Mouse (Mus musculus) kidney, postnatal 0 days (tissue): ENCODE measurements at regions not wholly inside any gene's neighbourhood (a gene's known extent, or its start where the extent isn't known, plus 50 kb on each side); places are given as distances from the start of the nearest gene placed in this dataset.

Source experiments
- ATAC-seq: fragments of 200-750 bp; cut with Nextera tagmentation; replicated peaks from 2 replicates; pipeline ENCODE4 v1.8.0; 2017; ENCODE audit warnings: low read depth, moderate number of reproducible peaks, moderate TSS enrichment, moderate library complexity; ENCODE audit not compliant: low FRiP score
- DNase-seq: peaks from one replicate; pipeline ENCODE4 v3.0.0-alpha.2; 2016; ENCODE audit warnings: low spot score
- H3K27ac ChIP-seq: fragments of 300-500 bp; sonication (generic); 2 replicates; pipeline ENCODE4 v1.5.1; 2014; ENCODE audit warnings: mild to moderate bottlenecking
- H3K27me3 ChIP-seq: fragments of 300-500 bp; sonication (generic); 2 replicates; pipeline ENCODE4 v1.6.1; 2014; ENCODE audit warnings: low read length, mixed read lengths; ENCODE audit not compliant: insufficient read depth
- H3K36me3 ChIP-seq: fragments of 300-500 bp; sonication (generic); 2 replicates; pipeline ENCODE4 v1.6.1; 2014; ENCODE audit warnings: low read length, mixed read lengths; ENCODE audit not compliant: insufficient read depth
- H3K4me1 ChIP-seq: fragments of 300-500 bp; sonication (generic); replicated peaks from 2 replicates; pipeline ENCODE4 v1.6.1; 2014; ENCODE audit warnings: antibody characterized with exemption, low read length, mixed read lengths; ENCODE audit not compliant: insufficient read depth
- H3K4me2 ChIP-seq: fragments of 300-500 bp; sonication (generic); 2 replicates; pipeline ENCODE4 v1.6.1; 2014; ENCODE audit warnings: mild to moderate bottlenecking, low read length, moderate library complexity, mixed read lengths
- H3K4me3 ChIP-seq: fragments of 300-500 bp; sonication (generic); replicated peaks from 2 replicates; pipeline ENCODE4 v1.5.1; 2014; ENCODE audit warnings: low read depth, low read length
- H3K9ac ChIP-seq: fragments of 300-500 bp; sonication (generic); 2 replicates; pipeline ENCODE4 v1.6.1; 2014; ENCODE audit warnings: low read depth, low read length
- H3K9me3 ChIP-seq: fragments of 300-500 bp; sonication (generic); replicated peaks from 2 replicates; pipeline ENCODE4 v1.6.1; 2016; ENCODE audit warnings: low read length, inconsistent platforms, mixed read lengths
- CTCF ChIP-seq: IDR thresholded peaks from 2 replicates; pipeline ENCODE4 v1.5.1; 2016; ENCODE audit warnings: antibody characterized with exemption, low read depth, mild to moderate bottlenecking, moderate library complexity
- WGBS: fragments of 180-500 bp; shearing (Covaris S2); extraction: QIAGEN DNeasy Blood & Tissue Kit; methylation state at CpG from one replicate; pipeline ENCODE4 v1.1.7; 2014; 5-methylcytosine and 5-hydroxymethylcytosine counted together

DNA sequence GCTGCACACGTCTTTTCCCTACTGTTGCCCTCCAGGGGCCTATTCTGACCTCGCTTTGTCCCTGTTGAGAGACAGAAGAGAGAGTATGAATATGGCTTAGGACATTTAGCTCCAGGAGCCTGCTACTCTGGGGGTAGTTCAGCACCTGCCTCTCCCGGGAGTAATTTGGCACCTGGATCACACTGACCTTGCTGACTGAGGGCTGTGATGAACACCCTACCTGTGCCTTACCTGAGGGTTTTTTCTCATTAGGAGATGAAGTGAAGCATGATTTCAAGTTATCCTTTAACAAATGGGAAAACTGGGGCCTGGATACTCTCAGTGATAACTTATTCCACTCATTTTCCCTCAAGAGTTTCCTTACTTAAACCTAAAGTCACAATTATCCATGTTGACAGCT is 721.2 kb upstream of the Nr2f1 start:
- DNase-seq (no peak), ATAC-seq (no peak)
- no peaks in the 10 kb centered on the region for H3K4me1 ChIP-seq
- H3K4me3 ChIP-seq: no peak overlapping the region
- H3K36me3 ChIP-seq: no peaks in the 10 kb centered on the region
- H3K27me3 ChIP-seq: no peaks in the 10 kb centered on the region
- no peak overlapping the region for H3K4me2 ChIP-seq
- WGBS: 50% methylated on average over 3 of the region's 3 CpGs
- TF ChIP-seq CTCF: no peak
- no peak overlapping the region for H3K27ac ChIP-seq
- H3K9me3 ChIP-seq: no peaks in the 10 kb centered on the region
- no peak overlapping the region for H3K9ac ChIP-seq

DNA sequence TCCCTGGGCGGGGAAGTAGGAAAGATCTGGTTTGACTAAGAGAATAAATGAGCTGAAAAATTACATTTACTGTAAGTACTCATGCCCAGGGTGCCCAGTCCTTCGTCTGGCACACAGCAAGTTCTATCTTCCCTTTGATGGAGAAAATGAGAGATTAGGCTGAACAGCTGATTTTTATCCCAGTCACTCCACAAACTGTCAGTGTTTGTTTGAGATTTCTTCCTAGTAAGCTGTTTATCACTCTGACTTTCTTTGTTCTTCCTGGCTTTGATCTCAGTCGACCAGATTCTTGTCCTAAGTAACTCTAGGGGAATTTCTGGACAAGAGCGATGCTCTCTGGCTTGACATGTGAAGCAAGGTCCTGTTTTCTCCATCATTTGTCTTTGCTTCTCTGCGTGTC is 710.3 kb upstream of the Nr2f1 start:
- no peak overlapping the region for H3K9ac ChIP-seq
- DNase-seq: peak; percentile 10
- no peaks in the 10 kb centered on the region for H3K27me3 ChIP-seq
- no peak overlapping the region for H3K4me2 ChIP-seq
- H3K9me3 ChIP-seq: no peaks in the 10 kb centered on the region
- no peak overlapping the region for H3K27ac ChIP-seq
- ATAC-seq: no peak
- H3K4me1 ChIP-seq: no peaks in the 10 kb centered on the region
- H3K36me3 ChIP-seq: no peaks in the 10 kb centered on the region
- no peak for TF ChIP-seq CTCF
- 25% methylated on average over 5 of the region's 5 CpGs for WGBS
- no peak overlapping the region for H3K4me3 ChIP-seq

DNA sequence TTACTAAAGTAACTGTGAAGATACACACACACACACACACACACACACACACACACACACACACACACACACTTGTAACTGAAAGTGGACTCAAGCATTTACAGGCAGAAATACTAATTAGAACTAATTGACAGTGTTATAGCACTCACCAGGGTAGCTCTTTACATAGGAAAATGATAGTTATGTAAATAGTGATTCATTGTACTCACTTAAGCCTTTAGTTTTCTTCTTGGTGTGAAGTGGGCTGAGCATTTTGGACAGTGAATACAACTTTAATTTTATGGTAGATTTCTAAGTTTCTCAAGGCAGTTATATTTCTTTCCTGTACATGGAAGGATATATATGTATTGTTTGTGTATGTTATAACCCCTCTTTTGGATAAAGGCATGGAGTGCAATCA is 704.5 kb upstream of the Nr2f1 start:
- TF ChIP-seq CTCF: no peak
- no peak overlapping the region for H3K4me3 ChIP-seq
- H3K4me1 ChIP-seq: no peaks in the 10 kb centered on the region
- no peaks in the 10 kb centered on the region for H3K27me3 ChIP-seq
- no peak for DNase-seq
- no peak overlapping the region for H3K9ac ChIP-seq
- H3K9me3 ChIP-seq: no peaks in the 10 kb centered on the region
- no peak for ATAC-seq
- H3K36me3 ChIP-seq: no peaks in the 10 kb centered on the region
- H3K27ac ChIP-seq: no peak overlapping the region
- no peak overlapping the region for H3K4me2 ChIP-seq

DNA sequence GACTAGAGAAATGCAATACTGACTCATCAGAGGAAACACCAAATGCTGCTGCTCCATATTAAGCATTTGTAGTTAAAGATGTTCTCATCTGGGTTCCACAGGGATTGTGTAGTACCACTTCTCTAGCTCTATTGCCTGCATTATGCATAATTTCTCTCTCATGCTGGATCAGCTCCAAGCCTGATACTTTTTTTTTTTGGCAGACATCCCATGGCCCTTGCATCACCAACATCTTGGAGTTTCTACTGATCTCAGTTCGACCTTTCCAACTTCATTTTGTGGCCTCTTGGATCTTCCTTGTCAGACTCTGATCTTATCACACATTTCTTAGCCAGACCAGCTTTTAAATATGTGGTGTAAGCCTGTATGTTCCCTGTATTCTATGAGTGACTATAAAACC is 701.1 kb upstream of the Nr2f1 start:
- Histone ChIP-seq H3K4me1 (no peaks in the 10 kb centered on the region), H3K36me3 (no peaks in the 10 kb centered on the region), H3K27ac (no peak overlapping the region), H3K9me3 (no peaks in the 10 kb centered on the region), H3K4me3 (no peak overlapping the region), H3K9ac (no peak overlapping the region), H3K27me3 (no peaks in the 10 kb centered on the region), H3K4me2 (no peak overlapping the region)
- no peak for ATAC-seq
- DNase-seq: no peak
- WGBS: 75% methylated on average over 1 of the region's 1 CpGs
- TF ChIP-seq CTCF: no peak

DNA sequence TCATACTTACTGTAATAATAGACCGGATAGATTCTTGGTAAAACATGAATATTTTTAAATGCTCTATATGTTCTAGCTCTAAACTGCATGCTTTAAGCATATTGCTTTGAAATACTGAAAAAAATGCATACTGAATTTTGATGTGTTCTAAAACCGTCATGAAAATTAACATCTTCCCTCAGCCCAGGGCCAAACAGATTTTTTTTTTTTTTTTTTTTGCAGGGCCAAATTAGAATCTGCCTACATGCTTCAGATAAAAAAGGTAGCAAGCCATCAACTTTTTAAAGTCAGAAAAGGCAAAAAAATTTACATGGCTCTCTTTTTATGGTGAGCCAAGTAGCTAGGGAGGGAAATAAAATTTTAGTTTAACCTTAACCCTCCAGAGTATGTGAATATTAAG is 692.7 kb upstream of the Nr2f1 start:
- Histone ChIP-seq H3K27ac (no peak overlapping the region), H3K36me3 (no peaks in the 10 kb centered on the region), H3K4me3 (no peak overlapping the region), H3K27me3 (no peaks in the 10 kb centered on the region), H3K4me2 (no peak overlapping the region), H3K9ac (no peak overlapping the region), H3K4me1 (no peaks in the 10 kb centered on the region), H3K9me3 (no peaks in the 10 kb centered on the region)
- WGBS: 87% methylated on average over 2 of the region's 2 CpGs
- no peak for TF ChIP-seq CTCF
- DNase-seq (no peak), ATAC-seq (no peak)

DNA sequence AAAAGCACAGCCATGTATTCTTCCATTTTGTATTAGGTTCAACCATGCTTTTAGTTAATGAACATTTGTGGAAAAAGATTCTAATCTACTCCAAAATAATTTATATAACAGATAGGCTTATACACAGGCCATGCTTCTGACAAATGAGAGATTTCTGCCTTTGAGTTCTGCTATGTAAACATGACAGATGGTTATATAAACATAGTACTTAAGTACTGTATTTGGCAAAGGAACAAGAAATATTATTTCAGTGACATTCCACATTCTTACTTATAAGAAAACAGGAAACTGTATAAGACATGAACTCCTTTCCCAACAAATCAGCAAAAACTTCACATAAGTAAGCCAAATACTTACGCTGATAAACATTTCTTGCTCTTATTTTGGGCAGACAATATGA is 683.5 kb upstream of the Nr2f1 start:
- H3K27me3 ChIP-seq: no peaks in the 10 kb centered on the region
- peak; percentile 82 for DNase-seq
- H3K4me1 ChIP-seq: no peaks in the 10 kb centered on the region
- H3K4me3 ChIP-seq: no peak overlapping the region
- no peaks in the 10 kb centered on the region for H3K36me3 ChIP-seq
- no peak overlapping the region for H3K27ac ChIP-seq
- H3K9me3 ChIP-seq: no peaks in the 10 kb centered on the region
- WGBS: 70% methylated on average over 1 of the region's 1 CpGs
- TF ChIP-seq CTCF: no peak
- no peak overlapping the region for H3K4me2 ChIP-seq
- H3K9ac ChIP-seq: no peak overlapping the region
- ATAC-seq: no peak

DNA sequence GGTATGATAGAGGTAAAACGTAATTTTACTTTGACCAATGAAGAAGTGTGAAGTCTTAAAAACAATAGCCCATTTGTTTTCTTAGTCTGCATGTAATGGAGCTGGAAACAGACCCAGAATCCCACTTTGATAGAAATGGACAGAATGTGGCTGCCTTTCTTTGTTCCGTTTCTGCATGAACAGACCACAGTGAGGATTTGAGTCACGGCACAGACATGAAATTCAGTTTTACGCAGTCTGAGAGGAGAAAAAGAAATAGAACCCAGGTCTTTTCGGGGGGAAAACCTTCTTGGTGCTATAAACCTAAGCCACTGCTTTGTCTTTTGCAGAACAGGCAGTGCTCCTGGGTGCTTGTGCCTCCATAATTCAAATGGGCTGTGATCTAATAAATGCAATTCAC is 673.0 kb upstream of the Nr2f1 start:
- no peaks in the 10 kb centered on the region for H3K9me3 ChIP-seq
- no peak for TF ChIP-seq CTCF
- no peak overlapping the region for H3K4me2 ChIP-seq
- no peak overlapping the region for H3K9ac ChIP-seq
- no peaks in the 10 kb centered on the region for H3K27me3 ChIP-seq
- H3K27ac ChIP-seq: no peak overlapping the region
- ATAC-seq: no peak
- no peaks in the 10 kb centered on the region for H3K36me3 ChIP-seq
- WGBS: 32% methylated on average over 5 of the region's 5 CpGs
- no peak overlapping the region for H3K4me3 ChIP-seq
- no peaks in the 10 kb centered on the region for H3K4me1 ChIP-seq
- DNase-seq: no peak
